Mouse (Mus musculus) ZHBTc4 (cell line): ENCODE measurements at regions not wholly inside any gene's neighbourhood (a gene's known extent, or its start where the extent isn't known, plus 50 kb on each side); places are given as distances from the start of the nearest gene placed in this dataset.
A peak's percentile ranks its signal among the peaks of the same experiment; 100 is the strongest.

Experiments used
- DNase-seq: peaks from one replicate; pipeline ENCODE4 v3.0.0-alpha.2; 2011; ENCODE audit warnings: low read depth, low spot score

GRCm38 (mm10) chr2:78094921-78095320 lies 148.7 kb upstream of the Cwc22 start:
- peak; percentile 51 for DNase-seq

- no peak for DNase-seq
Observed at GRCm38 (mm10) chr2:78064321-78065037, 118.3 kb upstream of the Cwc22 start.

- no peak for DNase-seq
Observed at GRCm38 (mm10) chr2:78059801-78060416, 113.7 kb upstream of the Cwc22 start.

GRCm38 (mm10) chr2:78058988-78059387 lies 112.8 kb upstream of the Cwc22 start:
- no peak for DNase-seq

GRCm38 (mm10) chr2:78053910-78054309 lies 107.7 kb upstream of the Cwc22 start:
- no peak for DNase-seq

- no peak for DNase-seq
Observed at GRCm38 (mm10) chr2:78050542-78050941, 104.4 kb upstream of the Cwc22 start.

GRCm38 (mm10) chr2:78049248-78049874 lies 103.2 kb upstream of the Cwc22 start:
- DNase-seq: peak; percentile 87

- DNase-seq: no peak
Observed at GRCm38 (mm10) chr2:78048706-78049055, 102.5 kb upstream of the Cwc22 start.

- peak; percentile 41 for DNase-seq
Observed at GRCm38 (mm10) chr2:78048030-78048705, 102.0 kb upstream of the Cwc22 start.

GRCm38 (mm10) chr2:78027319-78027718 lies 81.1 kb upstream of the Cwc22 start:
- no peak for DNase-seq

- DNase-seq: no peak
Observed at GRCm38 (mm10) chr2:78026808-78027207, 80.6 kb upstream of the Cwc22 start.

GRCm38 (mm10) chr2:78025651-78026435 lies 79.7 kb upstream of the Cwc22 start:
- DNase-seq: no peak

GRCm38 (mm10) chr2:78024981-78025565 lies 78.9 kb upstream of the Cwc22 start:
- DNase-seq: no peak

GRCm38 (mm10) chr2:78023916-78024685 lies 77.9 kb upstream of the Cwc22 start:
- no peak for DNase-seq

GRCm38 (mm10) chr2:78023416-78023815 lies 77.2 kb upstream of the Cwc22 start:
- DNase-seq: no peak

- no peak for DNase-seq
Observed at GRCm38 (mm10) chr2:78022756-78023155, 76.6 kb upstream of the Cwc22 start.

- peak; percentile 30 for DNase-seq
Observed at GRCm38 (mm10) chr2:78021905-78022304, 75.7 kb upstream of the Cwc22 start.

- DNase-seq: no peak
Observed at GRCm38 (mm10) chr2:78021356-78021900, 75.3 kb upstream of the Cwc22 start.

- DNase-seq: no peak
Observed at GRCm38 (mm10) chr2:78020516-78020915, 74.3 kb upstream of the Cwc22 start.

- no peak for DNase-seq
Observed at GRCm38 (mm10) chr2:78019916-78020315, 73.7 kb upstream of the Cwc22 start.
